Mouse (Mus musculus) embryonic facial prominence, embryonic 14.5 days (tissue): ENCODE measurements around the gene Sap30. TPM values are rescaled to one million over a fixed set of nuclear protein-coding genes. Genes with fewer than 3 reads are reported as not detected.

Experiments used
- ATAC-seq: fragments of 200-750 bp; cut with Nextera tagmentation; 2 replicates; pipeline ENCODE4 v1.8.0; 2017; ENCODE audit warnings: low read depth, moderate number of reproducible peaks, moderate TSS enrichment
- DNase-seq: peaks from one replicate; pipeline ENCODE4 v3.0.0-alpha.2; 2015; ENCODE audit warnings: low spot score
- H3K27ac ChIP-seq: fragments of 300-500 bp; sonication (generic); replicated peaks from 2 replicates; pipeline ENCODE4 v1.5.1; 2014; ENCODE audit warnings: low read depth, mild to moderate bottlenecking, low read length, moderate library complexity
- H3K27me3 ChIP-seq: fragments of 300-500 bp; sonication (generic); replicated peaks from 2 replicates; pipeline ENCODE4 v1.6.1; 2014; ENCODE audit warnings: low read length; ENCODE audit not compliant: control insufficient read depth, insufficient read depth
- H3K36me3 ChIP-seq: fragments of 300-500 bp; sonication (generic); 2 replicates; pipeline ENCODE4 v1.6.1; 2014; ENCODE audit warnings: low read length, mixed read lengths; ENCODE audit not compliant: control insufficient read depth, insufficient read depth
- H3K4me1 ChIP-seq: fragments of 300-500 bp; sonication (generic); 2 replicates; pipeline ENCODE4 v1.6.1; 2014; ENCODE audit warnings: antibody characterized with exemption, low read length; ENCODE audit not compliant: control insufficient read depth, insufficient read depth
- H3K4me2 ChIP-seq: fragments of 300-500 bp; sonication (generic); 2 replicates; pipeline ENCODE4 v1.6.1; 2014; ENCODE audit warnings: low read depth, mild to moderate bottlenecking, low read length, moderate library complexity, mixed read lengths
- H3K4me3 ChIP-seq: fragments of 300-500 bp; sonication (generic); 2 replicates; pipeline ENCODE4 v1.5.1; 2014; ENCODE audit warnings: low read depth, mild to moderate bottlenecking, low read length
- H3K9ac ChIP-seq: fragments of 300-500 bp; sonication (generic); 2 replicates; pipeline ENCODE4 v1.6.1; 2014; ENCODE audit warnings: low read depth, mild to moderate bottlenecking, low read length, moderate library complexity, mixed read lengths
- H3K9me3 ChIP-seq: fragments of 300-500 bp; sonication (generic); 2 replicates; pipeline ENCODE4 v1.6.1; 2016; ENCODE audit warnings: low read length; ENCODE audit not compliant: control insufficient read depth
- WGBS: fragments of 180-500 bp; shearing (Covaris S2); extraction: QIAGEN DNeasy Blood & Tissue Kit; methylation state at CpG from one replicate; pipeline ENCODE4 v1.1.7; 2014; 5-methylcytosine and 5-hydroxymethylcytosine counted together
- polyA plus RNA-seq: library from polyadenylated mRNA; unstranded; fragments of >200 nt; fragmentation: Nextera tagmentation; extraction: Ambion mirVana; gene quantifications from 2 replicates; pipeline ENCODE4 v1.2.1, GENCODE M21; 2014

The Sap30 gene
- polyA plus RNA-seq, 1 experiment from 2014 or later = 32.8 TPM

DNA sequence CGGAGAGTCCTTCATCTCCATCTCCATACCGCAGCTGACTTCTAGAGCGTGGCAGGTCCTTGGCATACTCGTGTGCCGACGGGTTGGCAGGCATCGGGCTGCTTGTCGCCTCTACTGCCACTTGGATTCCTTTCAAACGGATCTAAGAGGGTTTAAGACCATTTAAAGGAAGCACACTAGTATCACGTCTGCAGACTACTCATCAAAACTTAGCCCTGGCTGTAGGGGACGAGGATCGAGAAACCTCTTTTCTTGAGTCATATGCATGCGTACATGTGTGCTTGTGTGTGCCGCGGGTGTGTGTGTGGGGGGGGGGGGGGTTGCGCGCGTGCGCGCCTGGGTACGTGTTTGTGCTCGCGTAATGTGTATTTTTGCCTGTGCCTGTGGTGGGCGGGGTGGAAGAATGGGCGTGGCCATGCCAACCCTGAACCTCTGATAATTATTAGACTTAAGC lies 679 bp upstream of the Sap30 start:
- ATAC-seq (peak; percentile 19; the same call in 1 of the 2 replicates), DNase-seq (peak; percentile 78)
- peak overlapping the region; percentile 92 for H3K4me3 ChIP-seq
- peak overlapping the region; percentile 72 for H3K9ac ChIP-seq
- WGBS = under 1% methylated on average over 25 of the region's 25 CpGs
- peak overlapping the region; percentile 95 for H3K27ac ChIP-seq
- peak overlapping the region; percentile 88 for H3K4me2 ChIP-seq
- 0 out of 2 replicates have a peak, but pooled peaks cover 3% of the 10 kb centered on the region for H3K4me1 ChIP-seq
- H3K9me3 ChIP-seq = no peaks in the 10 kb centered on the region
- H3K27me3 ChIP-seq = no peaks in the 10 kb centered on the region
- H3K36me3 ChIP-seq = peaks cover 4% of the 10 kb centered on the region; the same call in 1 of the 2 replicates

DNA sequence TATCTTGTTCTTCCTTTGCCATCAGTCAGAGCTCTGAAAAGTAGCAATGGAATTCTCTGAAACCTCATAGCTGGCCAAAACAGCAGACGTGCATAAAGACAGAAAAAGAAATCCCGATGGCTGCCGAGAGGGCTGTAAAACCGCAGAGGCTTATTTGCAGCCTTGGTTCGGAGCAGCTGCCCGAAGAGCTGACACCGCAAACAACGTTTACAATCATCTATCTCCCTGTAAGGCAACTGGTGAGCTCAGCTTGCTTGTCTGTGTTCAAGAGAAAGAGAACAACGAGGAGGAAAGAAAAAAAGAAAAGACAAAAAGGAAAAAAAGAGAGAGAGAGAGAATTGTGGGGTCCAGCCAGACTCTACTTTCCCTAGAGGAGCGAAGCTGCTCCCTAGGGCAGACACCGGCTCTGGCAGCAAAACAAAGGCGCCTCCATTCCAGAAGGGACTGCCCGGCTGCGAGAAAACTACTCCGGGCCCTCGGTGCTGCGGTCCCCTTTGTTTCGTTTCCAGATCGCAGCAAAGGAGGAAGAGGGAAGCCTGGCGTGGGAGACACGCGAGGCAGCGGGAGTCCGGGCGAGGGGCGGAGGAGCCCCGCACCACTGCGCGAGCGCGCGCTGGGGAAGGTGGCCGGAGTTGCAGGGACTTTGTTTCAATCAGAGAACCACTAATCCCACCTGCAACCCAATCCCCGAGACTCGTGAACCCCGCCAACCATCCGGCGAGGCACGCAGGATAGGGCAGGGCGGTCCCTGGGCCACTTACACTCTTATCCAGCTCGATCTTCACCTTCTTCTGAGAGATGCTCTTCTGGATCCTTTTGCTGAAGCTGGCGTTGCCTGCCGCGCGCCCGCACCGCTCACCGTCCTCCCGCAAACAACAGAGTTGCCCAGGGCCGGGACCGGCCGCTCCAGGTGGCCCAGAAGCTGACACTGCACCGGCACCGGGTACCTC lies 894 bp downstream of the Sap30 start:
- Histone ChIP-seq H3K4me2 (peak overlapping the region; percentile 88), H3K9ac (peak overlapping the region; percentile 89), H3K4me3 (peak overlapping the region; percentile 92), H3K27me3 (no peaks in the 10 kb centered on the region), H3K9me3 (no peaks in the 10 kb centered on the region), H3K4me1 (0 out of 2 replicates have a peak, but pooled peaks cover 3% of the 10 kb centered on the region), H3K36me3 (peaks cover 15% of the 10 kb centered on the region), H3K27ac (peak overlapping the region; percentile 95)
- ATAC-seq (peak; percentile 50), DNase-seq (peak; percentile 80)
- WGBS = under 1% methylated on average over 51 of the region's 54 CpGs

DNA sequence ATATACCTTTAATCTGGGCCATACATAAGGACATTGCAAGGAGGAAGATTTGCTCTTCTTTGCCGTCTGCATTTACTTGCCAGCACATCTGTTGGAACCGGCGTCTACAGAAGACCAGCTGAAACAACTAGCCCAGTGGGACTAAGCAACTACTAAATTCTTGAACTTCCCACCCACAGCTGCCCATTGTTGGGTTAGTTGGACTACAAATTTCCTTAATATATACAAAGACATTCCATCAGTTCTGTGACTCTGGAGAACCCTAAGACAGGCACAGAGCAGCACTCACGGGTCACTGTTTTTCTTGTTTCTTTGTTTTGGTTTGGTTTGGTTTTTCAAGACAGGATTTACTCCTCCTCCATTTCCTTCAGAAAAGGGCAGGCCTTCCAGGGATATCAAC lies 7.1 kb downstream of the Sap30 start:
- Histone ChIP-seq H3K4me3 (no peak overlapping the region), H3K9me3 (no peaks in the 10 kb centered on the region), H3K27me3 (no peaks in the 10 kb centered on the region), H3K4me2 (no peak overlapping the region), H3K36me3 (peaks cover 24% of the 10 kb centered on the region), H3K27ac (no peak overlapping the region), H3K4me1 (no peaks in the 10 kb centered on the region), H3K9ac (no peak overlapping the region)
- 72% methylated on average over 4 of the region's 4 CpGs for WGBS
- ATAC-seq = no peak
- no peak for DNase-seq

DNA sequence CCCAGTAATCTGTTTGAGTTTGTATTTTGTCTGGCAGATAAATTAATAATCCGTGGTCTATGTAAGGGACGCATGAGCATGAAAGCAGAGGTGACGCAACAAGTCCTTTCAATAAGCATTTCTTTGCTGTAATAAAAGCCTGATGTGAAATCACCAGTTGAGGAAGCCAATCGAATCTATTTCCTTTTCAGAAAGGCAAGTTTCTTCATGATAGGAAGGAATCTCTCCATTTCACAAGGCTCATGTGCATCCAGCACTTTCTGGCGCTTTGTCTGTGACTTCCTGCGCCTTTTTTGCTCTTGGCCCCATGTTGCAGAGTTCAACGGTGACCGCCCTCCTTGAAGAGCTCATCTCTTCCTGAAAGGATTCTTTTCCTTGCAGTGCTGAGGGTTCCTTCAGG lies 8.0 kb downstream of the Sap30 start:
- no peak for DNase-seq
- Histone ChIP-seq H3K4me1 (no peaks in the 10 kb centered on the region), H3K36me3 (peaks cover 24% of the 10 kb centered on the region), H3K9me3 (no peaks in the 10 kb centered on the region), H3K27ac (no peak overlapping the region), H3K27me3 (no peaks in the 10 kb centered on the region), H3K4me3 (no peak overlapping the region), H3K4me2 (no peak overlapping the region), H3K9ac (no peak overlapping the region)
- WGBS = 88% methylated on average over 8 of the region's 8 CpGs
- ATAC-seq = no peak

DNA sequence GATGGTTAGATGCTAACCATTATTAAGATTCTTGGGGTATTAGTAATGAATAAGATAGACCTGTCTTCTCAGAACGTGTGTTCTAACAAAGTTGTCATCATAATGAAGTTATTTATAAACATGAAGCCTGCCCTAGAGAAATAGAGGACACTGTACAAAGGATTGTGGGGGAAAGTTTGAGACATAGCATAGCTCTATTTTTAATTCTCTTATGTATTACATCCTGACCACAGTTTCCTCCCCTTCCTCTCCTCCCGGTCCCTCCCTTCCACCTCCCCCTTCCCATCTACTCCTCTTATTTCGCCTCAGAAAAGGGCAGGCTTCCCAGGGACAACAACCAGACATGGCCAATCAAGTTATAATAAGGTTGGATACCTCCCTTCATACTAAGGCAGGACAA lies 9.3 kb downstream of the Sap30 start:
- peaks cover 21% of the 10 kb centered on the region for H3K36me3 ChIP-seq
- H3K9ac ChIP-seq = no peak overlapping the region
- no peak for ATAC-seq
- 67% methylated on average over 3 of the region's 3 CpGs for WGBS
- no peak overlapping the region for H3K4me2 ChIP-seq
- H3K27me3 ChIP-seq = no peaks in the 10 kb centered on the region
- H3K4me3 ChIP-seq = no peak overlapping the region
- no peaks in the 10 kb centered on the region for H3K4me1 ChIP-seq
- H3K27ac ChIP-seq = no peak overlapping the region
- DNase-seq = no peak
- no peaks in the 10 kb centered on the region for H3K9me3 ChIP-seq

DNA sequence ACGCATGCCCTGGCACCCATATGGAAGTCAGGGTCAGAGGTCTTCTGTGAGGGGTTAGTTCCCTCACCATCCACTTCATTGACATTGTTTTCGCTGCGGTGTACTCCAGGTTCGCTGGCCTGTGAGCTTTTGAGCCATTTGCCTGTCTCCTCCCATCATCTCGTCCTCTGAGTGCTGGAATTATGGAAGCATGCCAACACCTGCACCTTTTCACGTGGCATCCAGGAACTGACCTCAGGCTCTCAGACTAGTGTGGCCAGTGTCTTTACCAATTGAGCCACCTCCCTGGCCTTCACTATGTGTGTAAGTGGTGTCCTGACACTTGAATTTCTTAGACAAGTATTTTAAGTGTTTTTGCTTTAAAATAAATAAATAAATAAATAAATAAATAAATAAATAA lies 13.9 kb downstream of the Sap30 start:
- WGBS = 77% methylated on average over 6 of the region's 6 CpGs
- Histone ChIP-seq H3K36me3 (no peaks in the 10 kb centered on the region), H3K27ac (no peak overlapping the region), H3K4me2 (no peak overlapping the region), H3K9me3 (no peaks in the 10 kb centered on the region), H3K9ac (no peak overlapping the region), H3K4me3 (no peak overlapping the region), H3K27me3 (no peaks in the 10 kb centered on the region), H3K4me1 (no peaks in the 10 kb centered on the region)
- no peak for ATAC-seq
- no peak for DNase-seq

DNA sequence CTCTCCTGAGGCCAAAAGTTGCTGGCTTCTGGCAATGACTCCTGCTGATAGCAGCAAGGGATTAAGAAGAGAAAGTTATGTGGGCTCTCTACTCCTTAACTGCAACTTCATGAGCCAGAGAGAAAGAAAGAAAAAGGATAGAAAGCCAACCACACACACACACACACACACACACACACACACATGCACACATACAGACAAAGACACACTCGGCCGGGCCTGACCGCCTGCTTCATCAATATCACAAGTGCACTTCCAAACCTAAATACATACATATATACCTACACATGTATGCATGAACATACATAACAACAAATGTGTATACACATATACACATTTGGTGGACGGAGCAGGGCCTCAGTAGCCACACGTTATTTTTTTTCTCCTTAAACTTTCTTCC lies 16.8 kb downstream of the Sap30 start:
- Histone ChIP-seq H3K9ac (no peak overlapping the region), H3K27me3 (no peaks in the 10 kb centered on the region), H3K4me1 (no peaks in the 10 kb centered on the region), H3K4me3 (no peak overlapping the region), H3K4me2 (no peak overlapping the region), H3K9me3 (no peaks in the 10 kb centered on the region), H3K27ac (no peak overlapping the region), H3K36me3 (no peaks in the 10 kb centered on the region)
- DNase-seq = no peak
- 86% methylated on average over 5 of the region's 5 CpGs for WGBS
- no peak for ATAC-seq

DNA sequence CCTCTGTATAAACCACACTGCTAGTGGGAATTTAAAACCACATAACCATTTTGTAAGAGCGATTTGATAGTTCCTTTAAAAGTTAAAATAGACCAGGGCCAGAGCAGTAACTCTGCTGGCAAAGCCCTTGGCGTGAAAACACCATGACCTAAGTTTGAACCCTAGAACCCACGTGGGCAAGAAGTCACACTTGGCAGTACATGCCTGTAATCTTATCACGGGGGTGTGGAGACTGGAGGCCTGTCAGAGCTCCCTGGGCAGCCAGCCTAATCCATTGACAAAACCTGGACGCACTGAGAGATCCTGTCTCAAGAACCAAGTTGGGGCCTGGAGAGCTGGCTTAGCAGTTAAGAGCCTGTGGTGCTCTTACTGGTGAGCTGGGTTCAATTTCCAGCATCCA lies 19.0 kb downstream of the Sap30 start:
- Histone ChIP-seq H3K4me3 (no peak overlapping the region), H3K4me2 (no peak overlapping the region), H3K27ac (no peak overlapping the region), H3K9me3 (no peaks in the 10 kb centered on the region), H3K27me3 (no peaks in the 10 kb centered on the region), H3K9ac (no peak overlapping the region), H3K4me1 (no peaks in the 10 kb centered on the region), H3K36me3 (no peaks in the 10 kb centered on the region)
- WGBS = 41% methylated on average over 5 of the region's 5 CpGs
- ATAC-seq (peak; percentile 86), DNase-seq (peak; percentile 85)
